Mouse (Mus musculus): Measurements from ENCODE around the gene Pex1.
"Not testable (repeated sequence)": the region's sequence is repeated elsewhere in the genome, so short reads cannot be mapped to it uniquely, and the experiment has no call there.

Gene Pex1

DNA sequence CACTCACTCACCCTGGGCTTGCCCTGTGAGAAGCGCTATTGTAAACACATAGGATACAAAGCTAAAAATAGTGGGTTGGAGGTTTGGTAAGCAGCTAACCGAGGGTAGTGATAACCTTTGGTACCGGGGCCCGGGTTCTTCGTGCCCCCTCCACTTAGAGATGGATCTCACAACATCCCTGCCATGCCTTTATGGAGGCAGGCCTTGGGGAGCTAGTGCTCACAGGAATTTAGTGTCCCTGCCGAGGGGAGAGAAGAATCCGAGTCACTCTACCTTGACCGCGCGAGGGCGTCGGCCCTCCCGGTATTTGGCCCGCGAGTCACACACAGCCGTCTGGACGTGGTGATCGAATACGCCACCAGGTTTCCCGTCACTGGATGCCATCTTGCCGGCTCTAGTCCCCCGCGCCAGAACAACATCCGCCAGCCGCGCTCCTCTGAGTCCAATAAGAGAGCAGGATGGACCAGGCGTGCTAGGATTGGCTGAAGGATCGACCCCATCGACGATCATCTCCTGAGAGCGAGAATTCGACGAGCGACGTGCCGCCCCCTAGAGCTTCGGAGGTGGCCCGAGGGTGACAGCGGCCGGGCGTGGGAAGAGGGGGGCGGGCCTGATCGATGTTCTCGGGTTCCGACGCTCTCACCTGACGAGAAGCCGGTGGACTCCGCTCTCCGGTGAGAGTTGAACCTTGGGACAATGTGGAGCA lies at the start of gene Pex1:
Gene Pex1, plus strand, starts transcription at position 374 of the 706 bp plus-strand sequence.
- DNase-seq (ENCODE audit: low read depth): peak; percentile 96

DNA sequence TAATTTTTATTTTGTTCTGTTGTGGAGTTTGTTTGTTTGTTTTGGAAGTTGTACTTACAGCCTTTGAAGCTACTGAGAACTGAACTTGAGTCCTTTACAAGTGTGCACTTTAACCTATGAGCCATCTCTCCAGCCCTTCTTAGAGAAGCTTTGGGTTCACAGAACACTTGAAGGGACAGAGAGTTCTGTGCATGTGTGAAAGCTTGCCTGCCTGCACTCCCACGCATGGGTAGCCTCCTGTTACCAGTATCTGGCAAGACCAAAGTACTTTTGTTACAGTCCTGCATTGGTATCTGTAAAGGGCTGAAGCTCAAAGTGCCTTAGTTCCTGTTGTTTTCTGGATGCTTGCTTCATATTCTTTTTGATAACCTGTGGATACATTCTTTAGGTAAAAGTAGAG lies 49.6 kb upstream of the Pex1 start:
- DNase-seq (ENCODE audit: low read depth): no peak

DNA sequence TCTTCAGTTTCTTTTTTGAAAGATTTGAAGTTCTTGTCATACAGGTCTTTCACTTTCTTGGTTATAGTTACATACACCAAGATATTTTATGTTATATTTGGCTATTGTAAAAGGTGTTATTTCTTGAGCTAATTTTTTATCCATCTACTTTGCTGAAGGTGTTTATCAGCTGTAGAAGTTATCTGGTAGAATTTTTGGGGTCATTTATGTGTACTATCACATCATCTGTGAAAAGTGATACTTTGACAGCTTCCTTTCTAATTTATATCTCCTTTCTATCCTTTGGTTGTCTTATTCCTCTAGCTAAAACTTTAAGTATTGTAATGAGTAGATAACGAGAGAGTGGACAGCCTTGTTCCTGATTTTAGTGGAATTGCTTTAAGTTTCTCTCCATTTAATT lies 44.4 kb upstream of the Pex1 start:
- no peak for DNase-seq (ENCODE audit: low read depth)

DNA sequence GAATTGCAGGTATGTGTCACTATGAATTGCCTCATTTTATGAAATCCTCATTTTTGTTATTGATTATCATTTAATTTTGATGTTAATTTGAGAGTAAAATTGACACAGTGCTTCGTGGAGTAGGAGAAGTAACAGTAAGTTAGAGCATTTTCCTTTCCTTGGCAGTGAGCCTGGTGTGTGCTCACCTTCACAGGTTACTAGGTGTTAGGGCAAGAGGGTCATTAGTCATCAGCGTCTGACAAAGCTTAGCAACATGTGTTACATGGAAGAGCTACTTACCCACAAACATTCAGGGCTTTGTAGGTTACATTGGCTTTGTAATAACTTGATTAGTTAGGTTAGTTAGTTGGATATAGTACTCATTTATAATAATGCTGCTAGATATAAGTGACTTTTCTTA lies 41.7 kb upstream of the Pex1 start:
- DNase-seq (ENCODE audit: low read depth): no peak

DNA sequence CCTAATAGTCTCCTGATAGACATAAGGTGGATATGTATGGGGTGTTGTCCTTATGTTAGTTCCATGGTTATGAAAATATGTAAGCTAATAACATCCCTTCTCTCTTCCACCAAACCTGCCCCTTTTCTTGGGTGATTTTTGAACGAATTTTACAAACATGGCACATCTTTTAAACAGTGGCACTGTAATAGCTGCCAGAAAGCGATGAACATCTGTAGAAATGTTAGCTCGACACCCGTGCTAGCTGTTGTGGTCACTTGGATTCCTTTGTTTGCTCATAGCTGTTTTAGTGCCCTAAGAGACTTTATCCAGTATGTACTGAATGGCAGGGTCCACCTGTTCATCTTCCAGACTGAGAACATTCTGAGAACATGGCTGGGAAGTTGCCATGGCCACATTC lies 24.6 kb upstream of the Pex1 start, which contains the start of gene 1700109H08Rik:
Gene 1700109H08Rik, plus strand, starts transcription at position 301 of the 400 bp plus-strand sequence.
- DNase-seq (ENCODE audit: low read depth): no peak

DNA sequence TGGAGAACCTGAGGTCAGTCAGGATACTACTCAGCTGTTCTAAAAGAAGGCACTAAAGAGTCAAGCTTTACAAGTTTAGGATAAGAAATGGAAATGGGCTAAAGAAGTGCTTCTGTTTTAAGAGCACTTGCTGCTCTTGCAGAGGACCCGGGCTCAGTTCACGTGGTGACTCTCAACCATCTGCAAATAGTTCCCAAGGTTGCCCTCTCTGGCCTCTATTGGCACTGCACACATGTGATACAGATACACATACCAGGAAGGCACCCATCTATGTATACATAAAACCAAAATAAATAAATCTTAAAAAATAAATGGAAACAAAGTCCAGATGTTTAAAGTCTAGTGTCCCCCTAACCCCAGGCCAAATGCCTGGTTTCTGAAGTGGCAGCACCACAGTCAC lies 21.0 kb upstream of the Pex1 start:
- no peak for DNase-seq (ENCODE audit: low read depth)

DNA sequence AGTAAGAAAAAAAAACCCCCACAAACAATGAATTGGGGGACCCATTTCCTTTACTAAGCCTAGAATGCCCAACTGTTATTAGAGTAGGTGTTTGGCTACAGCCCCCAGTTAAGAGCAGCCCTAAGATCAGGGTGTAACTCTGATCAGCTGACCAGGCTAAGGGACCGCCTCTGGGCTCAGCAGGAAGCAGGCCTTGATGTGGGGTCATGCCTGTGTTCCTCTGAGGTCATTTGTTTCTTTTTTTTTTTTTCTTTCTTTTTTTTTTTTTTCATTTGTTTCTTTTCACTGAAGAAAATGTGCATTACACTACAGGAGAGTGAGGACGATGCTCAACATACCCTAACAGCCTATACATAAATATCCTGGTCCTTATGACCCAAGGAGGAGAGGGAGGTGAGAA lies 17.9 kb upstream of the Pex1 start:
- DNase-seq (ENCODE audit: low read depth): peak; percentile 21

DNA sequence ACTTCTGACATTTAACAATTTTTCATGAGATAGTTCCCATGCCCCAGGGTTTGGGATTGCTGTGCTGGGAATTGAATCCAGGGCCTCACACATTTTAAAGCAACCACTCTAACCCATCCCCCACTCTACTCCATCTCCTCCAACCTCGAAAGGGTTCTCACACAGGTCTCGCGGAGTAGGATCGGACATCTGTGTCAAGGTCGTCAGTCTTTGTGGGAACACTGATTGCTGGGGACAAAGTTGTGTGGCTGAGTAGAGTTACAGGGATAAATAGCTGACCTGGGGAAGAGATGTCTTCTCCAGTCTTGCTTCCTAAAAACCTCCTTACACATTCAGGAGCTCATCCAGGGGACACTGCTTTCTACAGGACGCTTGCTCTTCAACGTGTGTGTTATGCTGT lies 16.8 kb upstream of the Pex1 start:
- no peak for DNase-seq (ENCODE audit: low read depth)

DNA sequence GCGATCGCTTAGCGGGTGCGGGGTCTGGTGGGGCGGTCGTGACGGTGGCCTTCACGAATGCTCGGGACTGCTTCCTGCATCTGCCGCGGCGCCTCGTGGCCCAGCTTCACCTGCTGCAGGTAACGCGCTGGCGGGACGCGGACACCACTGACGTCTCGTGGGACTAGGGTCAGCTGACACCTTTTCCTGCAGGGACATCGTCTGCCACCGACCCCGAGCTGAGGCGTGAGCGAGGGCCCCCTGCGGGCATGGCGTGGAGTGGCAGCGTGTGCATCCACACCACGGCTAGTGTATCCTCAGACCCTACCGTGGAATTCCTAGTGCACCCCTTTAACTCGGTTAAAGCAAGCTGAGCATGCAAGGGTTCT lies 517 bp downstream of the Pex1 start, which contains the start of gene Rbm48:
Gene Rbm48, minus strand, starts transcription at position 187 of the 368 bp plus-strand sequence.
- DNase-seq (ENCODE audit: low read depth): peak; percentile 79

DNA sequence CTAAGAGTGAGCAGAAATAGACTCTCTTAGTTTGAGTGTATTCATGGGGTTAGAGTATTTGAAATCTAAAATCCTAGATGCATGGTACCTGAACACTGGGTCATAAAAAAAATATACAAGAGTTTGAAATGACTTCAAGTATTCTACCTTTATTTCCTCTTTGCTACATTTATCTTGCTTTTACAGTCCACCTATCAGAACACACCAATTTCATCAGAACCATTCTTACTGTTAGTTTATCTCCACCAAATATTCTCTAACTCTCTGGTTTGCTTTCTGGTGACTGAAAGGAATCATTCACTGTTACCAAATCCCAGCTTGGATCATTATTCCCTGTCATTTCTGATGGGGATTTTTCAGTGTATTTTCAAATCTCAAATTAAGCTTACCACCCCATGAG lies 1.3 kb downstream of the Pex1 start:
- no peak for DNase-seq (ENCODE audit: low read depth)

DNA sequence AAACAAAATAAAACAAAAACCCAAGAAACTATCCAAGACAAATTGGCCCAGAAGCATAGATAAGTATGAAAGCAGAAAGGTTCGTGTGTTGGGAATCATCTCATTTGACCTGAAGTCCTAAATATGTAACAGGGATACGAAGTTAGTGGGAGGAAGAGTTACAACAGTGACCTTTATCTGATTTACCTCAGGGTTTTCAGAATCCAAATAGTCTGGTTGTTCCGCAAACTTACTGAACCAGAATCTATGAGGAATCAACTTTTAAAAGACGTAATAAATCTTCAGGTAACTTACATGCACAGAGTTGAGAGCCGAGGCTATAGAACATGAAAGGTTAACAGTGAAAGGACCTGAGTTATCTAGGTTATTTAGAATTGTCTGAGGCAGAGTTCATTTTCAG lies 2.9 kb downstream of the Pex1 start:
- no peak for DNase-seq (ENCODE audit: low read depth)

DNA sequence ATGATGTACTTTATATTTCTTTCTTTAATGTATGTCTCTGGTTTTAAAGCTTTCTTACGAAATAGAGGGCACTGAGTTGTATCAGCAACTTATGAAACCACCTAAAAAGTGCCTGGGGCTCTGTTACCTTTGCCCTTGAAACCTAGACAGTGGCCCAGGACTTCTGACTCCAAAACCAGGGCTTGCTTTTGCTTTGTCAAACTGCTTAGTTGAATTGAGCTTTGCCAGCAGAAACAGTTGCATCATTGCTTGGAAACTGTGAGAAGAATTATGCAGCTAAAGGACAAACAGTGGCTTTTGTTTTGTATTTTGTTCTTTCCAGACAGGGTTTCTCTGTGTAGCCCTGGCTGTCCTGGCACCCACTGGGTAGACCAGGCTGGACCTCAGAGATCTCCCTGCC lies 4.4 kb downstream of the Pex1 start:
- DNase-seq (ENCODE audit: low read depth): no peak

DNA sequence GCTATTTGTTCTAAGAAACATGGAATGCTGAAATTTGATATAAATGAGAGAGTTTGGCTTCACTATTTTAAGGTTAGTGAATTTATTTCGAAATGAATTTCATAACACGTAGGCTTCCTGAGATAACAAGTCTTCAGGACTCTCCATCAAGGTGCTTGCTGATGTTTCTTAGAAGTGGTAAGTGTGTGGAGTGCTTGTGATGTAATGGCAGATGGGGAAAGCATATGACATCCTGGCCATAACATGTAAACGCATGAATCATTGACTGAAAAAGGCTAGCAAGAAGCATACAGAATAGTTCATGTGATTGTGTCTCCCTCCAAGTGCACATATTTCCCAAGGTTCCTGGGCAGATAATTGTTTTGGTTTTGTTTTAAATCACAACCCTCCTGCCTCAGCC lies 4.9 kb downstream of the Pex1 start:
- DNase-seq (ENCODE audit: low read depth): peak; percentile 58

DNA sequence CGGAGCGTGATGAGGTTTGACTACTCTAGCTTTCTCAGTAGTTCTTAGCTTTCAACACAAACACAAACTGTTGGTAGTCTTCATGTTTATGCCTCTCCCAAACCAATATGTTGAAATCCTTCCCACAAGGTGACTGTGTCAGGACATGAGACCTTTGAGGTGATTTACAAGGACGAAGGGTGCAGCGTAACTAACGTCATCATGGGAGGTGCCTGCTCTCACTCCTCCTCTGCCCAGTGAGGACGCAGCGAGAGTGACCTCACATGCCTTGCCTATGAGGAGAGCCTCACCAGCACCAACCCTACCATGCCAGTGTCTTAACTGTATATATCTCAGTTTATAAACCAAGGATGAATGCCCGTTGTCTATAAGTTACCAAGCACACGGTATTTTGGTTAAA lies 11.2 kb downstream of the Pex1 start:
- DNase-seq (ENCODE audit: low read depth): no peak

DNA sequence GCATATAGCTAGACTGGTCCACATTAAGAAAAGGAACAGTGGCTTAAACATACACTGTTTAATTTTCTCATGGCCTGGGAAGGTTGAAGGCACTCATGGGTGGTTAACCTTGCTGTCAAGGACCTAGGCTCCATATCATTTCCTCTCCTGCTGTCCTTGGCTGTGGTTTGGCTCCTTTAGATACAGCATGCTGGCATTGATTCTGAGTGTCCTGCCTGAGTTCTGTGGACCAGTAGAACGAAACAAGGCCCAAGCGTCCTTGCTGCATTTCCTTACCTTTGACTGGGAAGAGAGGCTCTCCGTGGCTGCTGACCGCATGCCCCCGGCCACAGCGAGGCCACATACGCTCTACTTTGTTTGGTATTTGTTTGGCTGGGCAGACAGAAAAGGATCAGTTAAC lies 13.4 kb downstream of the Pex1 start:
- no peak for DNase-seq (ENCODE audit: low read depth)

DNA sequence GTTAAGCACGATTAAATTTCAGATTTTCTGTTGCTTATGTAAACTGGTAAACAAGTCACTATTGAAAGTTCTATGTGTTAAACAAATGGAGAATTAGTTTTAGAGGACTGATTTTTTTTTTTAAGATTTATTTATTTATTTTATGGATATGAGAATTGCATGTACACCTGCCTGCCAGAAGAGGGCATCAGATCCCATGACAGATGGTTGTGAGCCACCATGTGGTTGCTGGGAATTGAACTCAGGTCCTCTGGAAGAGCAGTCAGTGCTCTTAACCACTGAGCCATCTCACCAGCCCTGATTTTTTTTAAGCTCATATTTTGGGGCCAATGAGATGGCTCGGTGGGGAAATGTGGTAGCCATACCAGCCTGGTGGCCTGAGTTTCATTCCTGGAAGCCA lies 16.0 kb downstream of the Pex1 start:
- DNase-seq (ENCODE audit: low read depth): not testable (repeated sequence)

DNA sequence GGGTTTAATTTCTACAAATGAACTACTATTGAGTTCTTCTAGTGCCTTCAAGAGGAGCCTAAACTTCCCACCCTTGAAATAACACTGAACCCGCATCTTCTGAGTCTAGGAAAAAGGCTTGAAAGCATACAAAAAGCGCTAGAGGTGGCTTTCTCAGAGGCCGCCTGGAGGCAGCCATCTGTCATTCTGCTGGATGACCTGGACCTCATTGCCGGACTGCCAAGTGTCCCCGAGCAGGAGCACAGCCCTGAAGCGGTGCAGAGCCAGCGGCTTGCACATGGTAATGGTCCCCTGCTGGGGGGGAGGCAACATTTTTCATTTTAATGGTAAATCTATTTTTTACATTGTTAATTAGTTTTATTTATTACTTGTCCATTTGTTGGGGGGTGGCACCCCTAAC lies 24.6 kb downstream of the Pex1 start:
- no peak for DNase-seq (ENCODE audit: low read depth)

DNA sequence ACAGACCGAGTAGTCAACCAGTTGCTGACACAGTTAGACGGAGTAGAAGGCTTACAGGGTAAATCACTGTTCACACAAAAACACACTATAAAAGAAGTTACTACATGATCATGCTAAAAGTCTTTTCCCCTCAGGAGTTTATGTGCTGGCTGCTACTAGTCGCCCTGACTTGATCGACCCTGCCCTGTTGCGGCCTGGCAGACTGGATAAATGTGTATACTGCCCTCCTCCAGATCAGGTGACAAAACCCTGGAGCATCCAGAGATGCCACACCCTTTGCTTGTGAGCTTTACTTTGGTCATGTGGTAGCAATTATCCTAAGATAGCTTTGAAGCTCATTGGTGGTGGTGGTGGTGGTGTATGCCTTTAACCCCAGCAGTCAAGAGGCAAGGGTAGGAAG lies 34.2 kb downstream of the Pex1 start:
- DNase-seq (ENCODE audit: low read depth): no peak

DNA sequence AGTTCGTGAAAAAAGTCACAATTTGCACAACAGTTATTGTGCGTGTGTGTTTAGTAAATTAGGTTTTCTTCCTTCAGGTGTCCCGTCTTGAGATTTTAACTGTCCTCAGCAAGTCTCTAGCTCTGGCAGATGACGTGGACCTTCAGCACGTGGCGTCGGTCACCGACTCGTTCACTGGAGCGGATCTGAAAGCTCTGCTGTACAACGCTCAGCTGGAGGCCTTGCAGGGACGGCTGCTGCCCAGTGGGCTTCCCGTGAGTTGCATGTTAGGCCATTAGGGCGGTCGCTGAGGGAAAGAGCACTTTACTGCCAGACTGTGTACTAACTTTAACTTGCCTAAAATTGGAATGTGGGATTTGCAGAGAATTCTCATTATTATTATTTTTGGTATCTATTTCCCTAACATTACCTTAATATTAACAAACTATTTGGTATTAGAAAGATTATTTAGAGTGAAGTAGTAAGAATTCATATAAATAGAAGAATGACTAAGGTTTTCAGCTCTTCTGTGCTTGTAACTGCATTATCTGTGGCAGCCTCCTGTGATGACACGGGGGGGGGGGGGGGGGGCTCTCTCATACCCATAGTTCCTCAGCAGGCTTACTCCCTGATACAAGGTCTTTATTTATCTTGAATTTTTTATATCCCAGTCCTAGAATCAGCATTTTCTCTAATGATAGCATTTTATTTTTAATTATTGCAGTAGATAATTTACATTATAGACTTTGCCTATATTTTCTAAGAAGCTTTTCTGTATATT lies 35.8 kb downstream of the Pex1 start:
- no peak for DNase-seq (ENCODE audit: low read depth)

DNA sequence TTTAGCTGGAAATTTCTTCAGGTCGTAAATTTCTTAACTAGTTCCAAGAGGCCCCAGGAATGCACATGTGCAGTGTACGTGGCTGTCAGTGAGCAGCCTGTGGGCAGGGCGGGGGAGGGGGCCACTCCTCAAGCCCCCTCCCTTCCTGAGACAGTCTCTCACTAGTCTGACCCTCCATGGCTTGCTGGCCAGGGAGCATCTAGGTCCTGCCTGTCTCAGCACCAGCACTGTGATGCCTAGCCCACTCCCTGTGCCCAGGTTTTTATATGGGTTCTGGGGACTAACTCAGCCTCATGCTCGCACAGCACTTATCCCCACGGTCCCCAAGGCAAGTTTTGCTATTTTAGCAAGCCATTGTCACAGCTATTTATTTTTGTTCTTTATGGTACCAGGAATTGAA lies 36.4 kb downstream of the Pex1 start:
- no peak for DNase-seq (ENCODE audit: low read depth)

DNA sequence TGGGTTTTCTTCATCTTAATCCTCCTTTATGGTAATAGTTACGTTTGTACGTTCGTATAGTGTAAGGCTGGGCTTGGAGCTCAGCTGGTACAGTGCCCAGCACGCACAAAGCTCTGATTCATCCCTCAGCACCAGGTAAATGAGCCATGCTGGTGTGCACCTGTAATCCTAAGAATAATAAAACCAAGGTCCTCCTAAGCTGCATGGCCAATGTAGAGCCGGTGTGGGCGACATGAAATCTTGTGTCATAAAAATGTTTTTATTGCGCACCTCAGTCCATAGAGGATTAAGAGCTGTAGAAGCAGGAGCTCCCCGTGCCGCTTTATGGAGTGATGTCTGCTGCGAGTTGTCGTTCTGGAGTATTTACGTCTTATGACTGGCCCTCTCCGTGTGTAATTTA lies 37.4 kb downstream of the Pex1 start:
- DNase-seq (ENCODE audit: low read depth): no peak

DNA sequence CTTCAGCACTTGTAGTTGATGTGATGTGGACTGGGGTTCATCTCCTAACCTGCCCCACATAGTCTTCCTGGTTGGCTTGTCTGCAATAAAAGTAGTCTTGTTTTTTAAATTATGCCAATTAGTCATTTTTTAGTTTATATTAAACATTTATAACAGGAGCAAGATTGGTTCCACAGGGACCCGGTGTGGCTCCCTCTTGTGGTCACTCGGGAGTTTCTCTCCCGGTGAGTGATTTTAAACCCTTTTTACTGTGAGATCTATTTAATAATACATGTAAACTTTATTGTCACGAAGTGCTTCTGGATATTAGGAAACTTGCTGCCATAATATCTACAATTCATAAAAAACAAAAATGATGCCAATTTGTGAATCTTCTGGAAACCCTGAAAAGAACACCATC lies 38.1 kb downstream of the Pex1 start:
- peak; percentile 46 for DNase-seq (ENCODE audit: low read depth)

DNA sequence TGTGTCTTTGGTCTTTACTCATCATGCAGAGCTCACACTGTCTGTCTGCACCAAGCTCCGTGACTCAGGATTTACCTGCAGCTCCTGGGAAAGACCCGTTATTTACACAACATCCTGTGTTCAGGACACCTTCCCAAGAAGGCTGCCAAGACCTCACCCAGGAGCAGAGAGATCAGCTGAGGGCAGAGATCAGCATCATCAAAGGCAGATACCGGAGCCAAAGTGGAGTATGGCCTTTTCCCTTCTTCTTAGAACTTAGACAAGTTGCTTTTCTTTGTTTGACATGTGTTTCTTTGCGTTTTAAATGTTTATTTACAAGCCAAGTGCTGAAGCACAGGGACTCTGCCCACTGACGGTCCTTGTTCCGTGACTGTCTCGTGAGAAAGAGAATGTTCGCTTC lies 39.4 kb downstream of the Pex1 start:
- DNase-seq (ENCODE audit: low read depth): no peak

DNA sequence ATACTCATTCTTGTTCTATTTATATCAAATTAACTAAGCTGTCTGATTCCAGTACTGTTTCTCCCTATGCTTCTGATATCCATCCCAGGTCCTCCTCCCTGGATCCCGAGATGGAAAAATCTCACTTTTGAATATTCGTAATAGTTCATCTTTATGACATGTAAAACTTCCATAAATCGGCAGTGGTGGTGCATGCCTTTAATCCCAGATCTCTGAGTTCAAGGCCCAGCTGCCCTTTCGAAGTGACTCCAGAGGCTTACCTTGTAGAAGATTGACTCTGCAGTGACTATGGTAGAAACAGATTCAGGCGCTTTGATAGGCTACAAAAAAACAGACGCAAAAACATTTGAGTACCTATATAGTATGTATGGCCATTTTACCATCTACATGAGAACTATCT lies 48.8 kb downstream of the Pex1 start:
- DNase-seq (ENCODE audit: low read depth): no peak

Measured in 416B (cell line).